Mouse (Mus musculus) spleen, postnatal 14 days (tissue): ENCODE data around the gene Chd4.
A peak's percentile ranks its signal among the peaks of the same experiment; 100 is the strongest.
"Not testable (repeated sequence)": the region's sequence is repeated elsewhere in the genome, so short reads cannot be mapped to it uniquely, and the experiment has no call there.

Experiments used
- DNase-seq, 2 experiments: peaks; one replicate each; pipeline ENCODE4 v3.0.0; 2021 to 2022; ENCODE audit warnings: low spot score in 2 of 2

The Chd4 gene

GRCm38 (mm10) chr6:125160558-125160853 is 64.7 kb downstream of the Chd4 start:
- DNase-seq: no peak

- DNase-seq: no peak
Measured at GRCm38 (mm10) chr6:125160854-125161760, 65.3 kb downstream of the Chd4 start.

GRCm38 (mm10) chr6:125161971-125162370 is 66.2 kb downstream of the Chd4 start:
- DNase-seq: peak; percentile 45 to 75

GRCm38 (mm10) chr6:125162615-125163305 is 67.0 kb downstream of the Chd4 start:
- not testable (repeated sequence) for DNase-seq

- DNase-seq: no peak
Measured at GRCm38 (mm10) chr6:125163801-125164657, 68.2 kb downstream of the Chd4 start.

- DNase-seq: peak in 1 of 2 experiments; percentile 34
Measured at GRCm38 (mm10) chr6:125164672-125165327, 69.0 kb downstream of the Chd4 start.

- DNase-seq: peak; percentile 84 to 89
Measured at GRCm38 (mm10) chr6:125165328-125165891, 69.6 kb downstream of the Chd4 start.

GRCm38 (mm10) chr6:125166051-125166751 is 70.4 kb downstream of the Chd4 start, which contains the start of gene Gapdh:
Gapdh (minus strand) TSS chr6:125166467.
- DNase-seq: no peak

GRCm38 (mm10) chr6:125166861-125167650 is 71.3 kb downstream of the Chd4 start:
- no peak for DNase-seq

GRCm38 (mm10) chr6:125168086-125168485 is 72.3 kb downstream of the Chd4 start:
- DNase-seq: no peak

GRCm38 (mm10) chr6:125170194-125170593 is 74.4 kb downstream of the Chd4 start:
- no peak for DNase-seq

GRCm38 (mm10) chr6:125172474-125172873 is 76.7 kb downstream of the Chd4 start:
- DNase-seq: no peak

- no peak for DNase-seq
Measured at GRCm38 (mm10) chr6:125173256-125173655, 77.5 kb downstream of the Chd4 start.

- no peak for DNase-seq
Measured at GRCm38 (mm10) chr6:125175469-125175868, 79.7 kb downstream of the Chd4 start.

- DNase-seq: no peak
Measured at GRCm38 (mm10) chr6:125179601-125180000, 83.8 kb downstream of the Chd4 start.
